Mouse (Mus musculus) brain, embryonic 14.5 days (tissue): ENCODE results near the gene Zyx.

Experiments
- CTCF ChIP-seq: fragments of 200-500 bp; IDR thresholded peaks from 2 replicates; pipeline ENCODE4 v1.5.1; 2012; ENCODE audit warnings: inconsistent platforms, mild to moderate bottlenecking, moderate library complexity, borderline replicate concordance; ENCODE audit not compliant: insufficient read depth, insufficient read length; ENCODE audit errors: extremely low read depth
- POLR2A ChIP-seq: fragments of 200-500 bp; IDR thresholded peaks from 2 replicates; pipeline ENCODE4 v1.6.1; 2012; ENCODE audit warnings: mild to moderate bottlenecking, inconsistent platforms, borderline replicate concordance; ENCODE audit not compliant: poor library complexity, insufficient read depth, insufficient read length, severe bottlenecking; ENCODE audit errors: extremely low read depth

DNA sequence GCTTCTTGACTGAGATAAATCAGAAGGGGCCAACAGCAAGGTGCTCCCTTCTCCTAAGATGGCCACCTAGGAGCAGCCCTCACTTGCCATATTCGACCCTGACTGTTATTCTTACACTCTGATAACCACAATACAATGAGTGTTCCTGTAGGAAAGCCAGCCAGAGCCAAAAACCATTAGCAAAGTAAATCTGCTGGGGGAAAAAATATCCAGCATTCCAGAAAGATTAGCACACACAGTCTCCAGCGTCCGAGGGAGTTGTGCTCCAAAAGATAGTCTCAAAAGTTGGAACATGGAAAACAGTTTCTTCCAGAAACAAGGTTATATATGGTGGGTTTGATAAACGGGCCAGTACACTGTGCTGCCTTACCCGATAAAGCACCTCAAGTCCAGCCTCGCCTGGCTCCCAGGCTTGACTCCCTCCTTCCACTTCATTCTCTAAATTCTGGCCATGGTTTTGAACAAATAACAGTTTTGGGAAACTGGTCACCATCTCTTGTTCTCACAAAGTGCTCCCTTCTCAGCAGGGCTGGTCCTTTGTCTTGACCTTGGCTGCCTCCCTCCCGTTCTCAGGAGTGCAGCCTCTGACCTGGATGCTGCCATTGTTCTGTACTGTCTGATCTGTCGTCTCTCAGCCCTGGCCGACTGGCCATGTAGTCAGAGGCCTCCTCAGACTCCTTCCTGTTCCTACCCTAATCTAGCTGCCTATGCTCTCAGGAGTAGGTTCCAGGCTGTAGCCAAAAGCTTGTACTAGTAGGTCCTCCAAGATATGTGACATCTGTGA lies 10.1 kb downstream of the Zyx start:
- TF ChIP-seq POLR2A (no peak), CTCF (no peak)
